Mouse (Mus musculus): ENCODE measurements around the gene Apoa1. TPM values are rescaled to one million over a fixed set of nuclear protein-coding genes. Genes with fewer than 3 reads are reported as not detected.

The Apoa1 gene
- polyA plus RNA-seq, 1 experiment from 2014 or later, result 20.1 TPM

- Histone ChIP-seq H3K9ac (ENCODE audit: low read length) (no peak overlapping the region), H3K27ac (ENCODE audit: low read length) (no peak overlapping the region), H3K27me3 (ENCODE audit: control insufficient read depth, insufficient read depth, low read length) (no peaks in the 10 kb centered on the region), H3K36me3 (ENCODE audit: control insufficient read depth, insufficient read depth) (peaks cover 26% of the 10 kb centered on the region), H3K4me2 (ENCODE audit: low read depth, low read length) (no peak overlapping the region), H3K4me1 (ENCODE audit: control insufficient read depth, insufficient read depth, low read length) (no peaks in the 10 kb centered on the region), H3K4me3 (ENCODE audit: low read length) (no peak overlapping the region), H3K9me3 (replicated peaks; ENCODE audit: control insufficient read depth, low read length) (no peaks in the 10 kb centered on the region)
- WGBS, result 81% methylated on average over 6 of the region's 6 CpGs
- ATAC-seq (replicated peaks; ENCODE audit: extremely low read depth, insufficient read depth, low FRiP score), result no peak
Observed at GRCm38 (mm10) chr9:46207501-46207869, 20.9 kb upstream of the Apoa1 start.

GRCm38 (mm10) chr9:46208401-46208974 is 19.9 kb upstream of the Apoa1 start:
- H3K27me3 ChIP-seq (ENCODE audit: control insufficient read depth, insufficient read depth, low read length), result no peaks in the 10 kb centered on the region
- H3K4me3 ChIP-seq (ENCODE audit: low read length), result no peak overlapping the region
- no peak overlapping the region for H3K9ac ChIP-seq (ENCODE audit: low read length)
- H3K36me3 ChIP-seq (ENCODE audit: control insufficient read depth, insufficient read depth), result peaks cover 26% of the 10 kb centered on the region
- H3K27ac ChIP-seq (ENCODE audit: low read length), result no peak overlapping the region
- WGBS, result 89% methylated on average over 13 of the region's 13 CpGs
- ATAC-seq (replicated peaks; ENCODE audit: extremely low read depth, insufficient read depth, low FRiP score), result no peak
- no peak overlapping the region for H3K4me2 ChIP-seq (ENCODE audit: low read depth, low read length)
- no peaks in the 10 kb centered on the region for H3K9me3 ChIP-seq (replicated peaks; ENCODE audit: control insufficient read depth, low read length)
- H3K4me1 ChIP-seq (ENCODE audit: control insufficient read depth, insufficient read depth, low read length), result no peaks in the 10 kb centered on the region

- Histone ChIP-seq H3K27me3 (ENCODE audit: control insufficient read depth, insufficient read depth, low read length) (no peaks in the 10 kb centered on the region), H3K4me1 (ENCODE audit: control insufficient read depth, insufficient read depth, low read length) (peaks cover 4% of the 10 kb centered on the region), H3K36me3 (ENCODE audit: control insufficient read depth, insufficient read depth) (peaks cover 17% of the 10 kb centered on the region), H3K27ac (ENCODE audit: low read length) (no peak overlapping the region), H3K9ac (ENCODE audit: low read length) (no peak overlapping the region), H3K4me3 (ENCODE audit: low read length) (no peak overlapping the region), H3K4me2 (ENCODE audit: low read depth, low read length) (no peak overlapping the region), H3K9me3 (replicated peaks; ENCODE audit: control insufficient read depth, low read length) (no peaks in the 10 kb centered on the region)
- WGBS, result 91% methylated on average over 12 of the region's 12 CpGs
- no peak for ATAC-seq (replicated peaks; ENCODE audit: extremely low read depth, insufficient read depth, low FRiP score)
Observed at GRCm38 (mm10) chr9:46210473-46210872, 17.9 kb upstream of the Apoa1 start.

- no peaks in the 10 kb centered on the region for H3K9me3 ChIP-seq (replicated peaks; ENCODE audit: control insufficient read depth, low read length)
- H3K4me3 ChIP-seq (ENCODE audit: low read length), result no peak overlapping the region
- 69% methylated on average over 4 of the region's 4 CpGs for WGBS
- H3K4me1 ChIP-seq (ENCODE audit: control insufficient read depth, insufficient read depth, low read length), result peaks cover 10% of the 10 kb centered on the region
- no peak overlapping the region for H3K4me2 ChIP-seq (ENCODE audit: low read depth, low read length)
- no peaks in the 10 kb centered on the region for H3K27me3 ChIP-seq (ENCODE audit: control insufficient read depth, insufficient read depth, low read length)
- ATAC-seq (replicated peaks; ENCODE audit: extremely low read depth, insufficient read depth, low FRiP score), result no peak
- H3K9ac ChIP-seq (ENCODE audit: low read length), result no peak overlapping the region
- H3K27ac ChIP-seq (ENCODE audit: low read length), result no peak overlapping the region
- H3K36me3 ChIP-seq (ENCODE audit: control insufficient read depth, insufficient read depth), result peaks cover 13% of the 10 kb centered on the region
Observed at GRCm38 (mm10) chr9:46214276-46214675, 14.1 kb upstream of the Apoa1 start.

GRCm38 (mm10) chr9:46214946-46215337 is 13.4 kb upstream of the Apoa1 start:
- WGBS, result 83% methylated on average over 10 of the region's 10 CpGs
- peaks cover 17% of the 10 kb centered on the region for H3K36me3 ChIP-seq (ENCODE audit: control insufficient read depth, insufficient read depth)

GRCm38 (mm10) chr9:46215338-46216322 is 12.8 kb upstream of the Apoa1 start:
- no peak overlapping the region for H3K27ac ChIP-seq (ENCODE audit: low read length)
- no peak; the same call in 1 of the 2 replicates for ATAC-seq (replicated peaks; ENCODE audit: extremely low read depth, insufficient read depth, low FRiP score)

More at GRCm38 (mm10) chr9:46214946-46215337, 13.4 kb upstream of the Apoa1 start:
- Histone ChIP-seq H3K27ac (ENCODE audit: low read length) (no peak overlapping the region), H3K27me3 (ENCODE audit: control insufficient read depth, insufficient read depth, low read length) (no peaks in the 10 kb centered on the region), H3K9ac (ENCODE audit: low read length) (no peak overlapping the region), H3K4me2 (ENCODE audit: low read depth, low read length) (no peak overlapping the region), H3K4me1 (ENCODE audit: control insufficient read depth, insufficient read depth, low read length) (peaks cover 10% of the 10 kb centered on the region), H3K9me3 (replicated peaks; ENCODE audit: control insufficient read depth, low read length) (no peaks in the 10 kb centered on the region), H3K4me3 (ENCODE audit: low read length) (no peak overlapping the region)
- ATAC-seq (replicated peaks; ENCODE audit: extremely low read depth, insufficient read depth, low FRiP score), result no peak

GRCm38 (mm10) chr9:46216744-46217470 is 11.5 kb upstream of the Apoa1 start:
- 87% methylated on average over 13 of the region's 13 CpGs for WGBS
- peaks cover 26% of the 10 kb centered on the region for H3K36me3 ChIP-seq (ENCODE audit: control insufficient read depth, insufficient read depth)

More at GRCm38 (mm10) chr9:46215338-46216322, 12.8 kb upstream of the Apoa1 start:
- no peak overlapping the region for H3K4me3 ChIP-seq (ENCODE audit: low read length)
- no peaks in the 10 kb centered on the region for H3K9me3 ChIP-seq (replicated peaks; ENCODE audit: control insufficient read depth, low read length)
- no peak overlapping the region for H3K9ac ChIP-seq (ENCODE audit: low read length)
- H3K4me2 ChIP-seq (ENCODE audit: low read depth, low read length), result no peak overlapping the region
- H3K27me3 ChIP-seq (ENCODE audit: control insufficient read depth, insufficient read depth, low read length), result no peaks in the 10 kb centered on the region
- peaks cover 10% of the 10 kb centered on the region for H3K4me1 ChIP-seq (ENCODE audit: control insufficient read depth, insufficient read depth, low read length)
- peaks cover 19% of the 10 kb centered on the region for H3K36me3 ChIP-seq (ENCODE audit: control insufficient read depth, insufficient read depth)
- WGBS, result 38% methylated on average over 11 of the region's 11 CpGs

GRCm38 (mm10) chr9:46218176-46218575 is 10.2 kb upstream of the Apoa1 start:
- no peaks in the 10 kb centered on the region for H3K27me3 ChIP-seq (ENCODE audit: control insufficient read depth, insufficient read depth, low read length)
- H3K9ac ChIP-seq (ENCODE audit: low read length), result no peak overlapping the region
- no peak overlapping the region for H3K27ac ChIP-seq (ENCODE audit: low read length)
- H3K4me2 ChIP-seq (ENCODE audit: low read depth, low read length), result no peak overlapping the region
- peaks cover 27% of the 10 kb centered on the region for H3K36me3 ChIP-seq (ENCODE audit: control insufficient read depth, insufficient read depth)
- no peaks in the 10 kb centered on the region for H3K9me3 ChIP-seq (replicated peaks; ENCODE audit: control insufficient read depth, low read length)
- H3K4me1 ChIP-seq (ENCODE audit: control insufficient read depth, insufficient read depth, low read length), result peaks cover 10% of the 10 kb centered on the region
- ATAC-seq (replicated peaks; ENCODE audit: extremely low read depth, insufficient read depth, low FRiP score), result no peak
- 78% methylated on average over 9 of the region's 9 CpGs for WGBS
- H3K4me3 ChIP-seq (ENCODE audit: low read length), result no peak overlapping the region

More at GRCm38 (mm10) chr9:46216744-46217470, 11.5 kb upstream of the Apoa1 start:
- H3K9ac ChIP-seq (ENCODE audit: low read length), result no peak overlapping the region
- no peak overlapping the region for H3K4me3 ChIP-seq (ENCODE audit: low read length)
- no peak overlapping the region for H3K4me2 ChIP-seq (ENCODE audit: low read depth, low read length)
- no peaks in the 10 kb centered on the region for H3K9me3 ChIP-seq (replicated peaks; ENCODE audit: control insufficient read depth, low read length)
- no peak overlapping the region for H3K27ac ChIP-seq (ENCODE audit: low read length)
- peaks cover 10% of the 10 kb centered on the region for H3K4me1 ChIP-seq (ENCODE audit: control insufficient read depth, insufficient read depth, low read length)
- ATAC-seq (replicated peaks; ENCODE audit: extremely low read depth, insufficient read depth, low FRiP score), result no peak
- H3K27me3 ChIP-seq (ENCODE audit: control insufficient read depth, insufficient read depth, low read length), result no peaks in the 10 kb centered on the region
